Mouse (Mus musculus): Measurements from ENCODE around the gene Cabp2. TPM values are rescaled to one million over a fixed set of nuclear protein-coding genes. Genes with fewer than 3 reads are reported as not detected.

Gene Cabp2
- polyA plus RNA-seq, 1 experiment from 2014 or later: not detected

DNA sequence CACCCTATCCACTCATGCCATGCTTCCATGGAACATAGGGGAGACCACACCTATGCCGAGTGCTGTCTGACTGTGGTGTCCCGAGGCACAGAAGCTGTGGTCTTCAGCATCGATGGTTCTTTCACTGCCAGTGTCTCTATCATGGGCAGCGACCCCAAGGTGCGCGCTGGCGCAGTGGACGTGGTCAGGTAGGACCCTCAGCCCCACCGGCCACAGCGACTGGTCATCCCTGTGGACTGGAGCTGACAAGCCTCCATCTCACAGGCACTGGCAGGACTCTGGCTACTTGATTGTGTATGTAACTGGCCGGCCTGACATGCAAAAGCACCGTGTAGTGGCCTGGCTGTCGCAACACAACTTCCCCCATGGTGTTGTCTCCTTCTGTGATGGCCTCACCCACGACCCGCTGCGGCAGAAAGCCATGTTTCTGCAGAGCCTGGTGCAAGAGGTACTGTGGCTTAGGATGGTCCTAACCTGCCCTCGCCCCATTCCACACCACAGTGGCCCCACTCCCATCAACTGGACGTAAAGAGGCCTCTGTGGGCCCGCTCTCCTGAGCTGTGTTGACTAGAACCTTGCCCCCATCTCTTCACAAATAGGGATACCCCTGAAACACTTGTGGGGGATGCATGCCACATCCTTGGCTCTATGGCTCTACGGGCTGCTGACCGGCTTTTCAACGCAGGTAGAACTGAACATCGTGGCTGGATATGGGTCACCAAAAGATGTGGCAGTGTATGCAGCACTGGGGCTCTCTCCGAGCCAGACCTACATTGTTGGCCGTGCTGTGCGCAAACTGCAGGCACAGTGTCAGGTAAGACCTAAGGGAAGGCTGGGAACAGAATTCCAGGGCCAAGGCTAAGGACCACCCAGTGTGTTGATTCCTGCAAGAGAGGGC, 30.9 kb downstream of the Cabp2 start:
- Histone ChIP-seq H3K27ac (no peak overlapping the region), H3K4me3 (no peak overlapping the region), H3K9ac (no peak overlapping the region), H3K4me2 (replicated peaks) (no peak overlapping the region), H3K27me3 (replicated peaks) (no peaks in the 10 kb centered on the region), H3K4me1 (no peaks in the 10 kb centered on the region), H3K9me3 (no peaks in the 10 kb centered on the region), H3K36me3 (peaks cover 65% of the 10 kb centered on the region)
- no peak for ATAC-seq (ENCODE audit: low FRiP score, low read depth)
- WGBS: 95% methylated on average over 26 of the region's 26 CpGs

DNA sequence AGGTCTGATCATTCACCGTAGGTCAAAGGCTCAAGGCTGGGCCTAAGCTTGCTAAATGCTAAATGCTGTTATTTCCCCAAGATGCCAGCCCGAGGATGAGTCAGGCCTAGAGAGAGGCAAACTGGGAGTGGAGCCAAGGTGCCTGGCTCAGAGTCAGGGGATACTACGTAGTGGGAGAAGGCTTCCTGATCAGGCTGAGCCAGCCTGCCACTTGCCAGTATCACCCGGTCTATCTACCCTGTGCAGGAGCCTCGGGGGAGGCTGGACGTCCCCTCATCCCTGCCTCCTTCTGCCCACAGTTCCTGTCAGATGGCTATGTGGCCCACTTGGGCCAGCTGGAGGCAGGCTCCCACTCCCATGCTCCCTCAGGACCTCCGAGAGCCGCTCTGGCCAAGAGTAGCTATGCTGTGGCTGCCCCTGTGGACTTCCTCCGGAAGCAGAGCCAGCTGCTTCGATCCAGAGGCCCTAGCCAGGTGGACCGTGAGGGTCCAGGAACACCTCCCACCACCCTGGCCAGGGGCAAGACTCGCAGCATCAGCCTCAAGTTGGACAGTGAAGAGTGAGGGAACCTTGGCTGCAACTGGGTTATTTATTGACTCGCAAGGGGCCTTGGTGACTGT, 31.9 kb downstream of the Cabp2 start:
- Histone ChIP-seq H3K27ac (no peak overlapping the region), H3K4me1 (no peaks in the 10 kb centered on the region), H3K27me3 (replicated peaks) (no peaks in the 10 kb centered on the region), H3K4me3 (no peak overlapping the region), H3K9me3 (no peaks in the 10 kb centered on the region), H3K4me2 (replicated peaks) (no peak overlapping the region), H3K36me3 (peaks cover 70% of the 10 kb centered on the region), H3K9ac (no peak overlapping the region)
- ATAC-seq (ENCODE audit: low FRiP score, low read depth): no peak
- WGBS: 87% methylated on average over 13 of the region's 13 CpGs

DNA sequence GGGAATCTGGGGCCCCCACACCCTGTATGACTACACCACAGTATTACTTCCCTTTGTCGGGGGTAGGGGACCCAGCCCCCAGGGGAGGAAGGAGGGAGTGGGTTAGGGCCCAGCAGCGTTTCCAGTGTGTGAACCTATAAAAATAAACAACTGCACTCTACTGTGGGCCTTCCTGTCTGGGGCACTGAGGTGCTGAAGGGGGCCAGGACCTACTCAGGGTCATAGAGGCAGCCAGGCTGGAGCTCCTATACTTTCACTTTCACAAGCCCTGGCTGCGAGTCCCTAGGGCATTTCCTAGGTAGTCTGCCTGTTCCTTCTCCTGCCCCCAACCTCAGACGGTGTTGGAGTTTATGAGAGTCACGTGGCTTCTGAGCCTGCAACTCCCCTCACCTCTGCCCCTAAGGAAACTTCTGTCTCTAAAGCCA, 32.4 kb downstream of the Cabp2 start:
- Histone ChIP-seq H3K36me3 (peaks cover 70% of the 10 kb centered on the region), H3K27me3 (replicated peaks) (no peaks in the 10 kb centered on the region), H3K27ac (no peak overlapping the region), H3K4me1 (no peaks in the 10 kb centered on the region), H3K4me3 (no peak overlapping the region), H3K9ac (no peak overlapping the region), H3K9me3 (no peaks in the 10 kb centered on the region), H3K4me2 (replicated peaks) (no peak overlapping the region)
- no peak for ATAC-seq (ENCODE audit: low FRiP score, low read depth)
- 60% methylated on average over 5 of the region's 5 CpGs for WGBS

DNA sequence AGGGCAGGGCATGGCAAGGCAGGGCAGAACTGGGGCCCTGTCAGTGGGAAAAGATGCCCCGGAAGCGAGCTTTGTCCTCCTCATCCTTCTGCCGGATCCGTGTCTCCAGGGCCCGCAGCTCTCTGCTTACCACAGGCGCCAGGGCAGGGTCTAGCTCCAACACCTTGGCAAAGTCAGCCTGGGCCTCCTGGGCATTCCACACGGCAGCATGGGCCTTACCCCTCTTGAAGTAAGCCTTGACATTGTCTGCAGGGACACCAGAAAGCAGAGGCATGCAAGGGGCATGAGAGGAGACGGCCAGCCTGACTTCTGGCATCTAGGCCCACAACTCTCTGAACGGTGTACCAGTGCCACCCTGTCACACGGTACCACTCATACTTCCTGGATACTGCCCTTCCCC, 33.2 kb downstream of the Cabp2 start:
- no peak for ATAC-seq (ENCODE audit: low FRiP score, low read depth)
- Histone ChIP-seq H3K27me3 (replicated peaks) (no peaks in the 10 kb centered on the region), H3K36me3 (peaks cover 68% of the 10 kb centered on the region), H3K4me1 (no peaks in the 10 kb centered on the region), H3K9me3 (no peaks in the 10 kb centered on the region), H3K4me2 (replicated peaks) (no peak overlapping the region), H3K9ac (no peak overlapping the region), H3K27ac (no peak overlapping the region), H3K4me3 (no peak overlapping the region)
- 91% methylated on average over 10 of the region's 10 CpGs for WGBS

DNA sequence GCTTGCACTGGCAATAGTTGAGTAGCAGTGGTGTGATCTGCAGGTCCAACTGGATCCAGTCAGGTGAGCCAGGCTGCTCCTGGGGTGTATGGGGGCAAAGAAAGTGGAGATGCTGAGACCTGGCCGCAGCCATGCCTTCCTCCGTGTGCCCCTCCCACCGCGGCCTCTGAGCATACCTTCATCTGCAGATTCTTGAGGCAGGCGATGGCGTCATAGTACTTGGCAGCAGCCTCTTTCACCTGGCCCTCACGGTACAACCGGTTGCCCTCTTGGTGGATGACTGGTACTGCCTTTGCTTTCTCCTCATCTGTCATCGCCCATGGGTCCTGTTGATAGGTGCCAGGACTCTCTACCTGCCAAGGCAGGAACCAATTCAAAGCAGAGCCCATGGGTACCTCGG, 33.8 kb downstream of the Cabp2 start:
- no peak for ATAC-seq (ENCODE audit: low FRiP score, low read depth)
- peaks cover 66% of the 10 kb centered on the region for H3K36me3 ChIP-seq

DNA sequence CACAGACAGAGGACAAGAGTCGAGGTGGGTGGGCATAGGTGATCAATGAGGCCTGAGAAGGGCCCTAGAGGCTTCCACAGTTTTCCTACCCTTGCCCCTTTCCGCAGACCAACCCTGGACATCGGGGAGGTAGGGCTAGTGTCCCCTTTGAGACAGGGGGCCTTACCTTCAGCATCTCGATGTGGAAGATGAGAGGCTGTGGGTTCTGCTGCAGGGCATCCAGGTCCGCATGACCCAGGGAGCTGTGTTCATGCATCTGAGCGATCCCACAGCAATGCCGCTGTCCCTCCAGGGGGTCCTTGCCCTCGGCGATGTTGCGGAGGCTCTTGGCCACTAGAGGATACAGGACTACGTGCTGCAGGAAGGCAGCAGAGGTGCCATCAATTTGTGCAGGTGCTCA, 34.4 kb downstream of the Cabp2 start:
- Histone ChIP-seq H3K9me3 (no peaks in the 10 kb centered on the region), H3K4me3 (no peak overlapping the region), H3K36me3 (peaks cover 61% of the 10 kb centered on the region), H3K27ac (no peak overlapping the region), H3K4me1 (peaks cover 5% of the 10 kb centered on the region; the same call in 1 of the 2 replicates), H3K27me3 (replicated peaks) (no peaks in the 10 kb centered on the region), H3K4me2 (replicated peaks) (no peak overlapping the region), H3K9ac (no peak overlapping the region)
- ATAC-seq (ENCODE audit: low FRiP score, low read depth): no peak
- WGBS: 84% methylated on average over 11 of the region's 11 CpGs

More for the DNA sequence above, 33.8 kb downstream of the Cabp2 start:
- Histone ChIP-seq H3K4me3 (no peak overlapping the region), H3K9ac (no peak overlapping the region), H3K4me2 (replicated peaks) (no peak overlapping the region), H3K27me3 (replicated peaks) (no peaks in the 10 kb centered on the region), H3K9me3 (no peaks in the 10 kb centered on the region), H3K4me1 (no peaks in the 10 kb centered on the region), H3K27ac (no peak overlapping the region)
- WGBS: 95% methylated on average over 10 of the region's 10 CpGs

GRCm38 (mm10) chr19:4117006-4117405, 35.6 kb downstream of the Cabp2 start:
- peaks cover 5% of the 10 kb centered on the region; the same call in 1 of the 2 replicates for H3K4me1 ChIP-seq
- no peaks in the 10 kb centered on the region for H3K27me3 ChIP-seq (replicated peaks)
- H3K4me2 ChIP-seq (replicated peaks): no peak overlapping the region
- H3K4me3 ChIP-seq: no peak overlapping the region
- H3K9me3 ChIP-seq: no peaks in the 10 kb centered on the region
- ATAC-seq (ENCODE audit: low FRiP score, low read depth): no peak
- 95% methylated on average over 7 of the region's 7 CpGs for WGBS
- H3K27ac ChIP-seq: no peak overlapping the region
- peak overlapping the region; percentile 8; the same call in 1 of the 2 replicates for H3K9ac ChIP-seq
- H3K36me3 ChIP-seq: peaks cover 57% of the 10 kb centered on the region

- H3K4me1 ChIP-seq: peaks cover 5% of the 10 kb centered on the region; the same call in 1 of the 2 replicates
- H3K27ac ChIP-seq: no peak overlapping the region
- H3K9me3 ChIP-seq: no peaks in the 10 kb centered on the region
- no peak overlapping the region for H3K4me2 ChIP-seq (replicated peaks)
- no peak overlapping the region for H3K9ac ChIP-seq
- H3K36me3 ChIP-seq: peaks cover 43% of the 10 kb centered on the region
- no peak overlapping the region for H3K4me3 ChIP-seq
- no peak for ATAC-seq (ENCODE audit: low FRiP score, low read depth)
- 94% methylated on average over 2 of the region's 2 CpGs for WGBS
- H3K27me3 ChIP-seq (replicated peaks): no peaks in the 10 kb centered on the region
These were observed 37.0 kb downstream of the Cabp2 start for GRCm38 (mm10) chr19:4118350-4118749.

- no peak for ATAC-seq (ENCODE audit: low FRiP score, low read depth)
- 94% methylated on average over 6 of the region's 6 CpGs for WGBS
- H3K36me3 ChIP-seq: peaks cover 28% of the 10 kb centered on the region
- H3K4me2 ChIP-seq (replicated peaks): peak overlapping the region; percentile 52
- H3K27ac ChIP-seq: no peak overlapping the region
- peaks cover 5% of the 10 kb centered on the region; the same call in 1 of the 2 replicates for H3K4me1 ChIP-seq
- H3K4me3 ChIP-seq: no peak overlapping the region
- no peaks in the 10 kb centered on the region for H3K27me3 ChIP-seq (replicated peaks)
- H3K9ac ChIP-seq: no peak overlapping the region
- no peaks in the 10 kb centered on the region for H3K9me3 ChIP-seq
These were observed 38.5 kb downstream of the Cabp2 start for GRCm38 (mm10) chr19:4119716-4120487.

DNA sequence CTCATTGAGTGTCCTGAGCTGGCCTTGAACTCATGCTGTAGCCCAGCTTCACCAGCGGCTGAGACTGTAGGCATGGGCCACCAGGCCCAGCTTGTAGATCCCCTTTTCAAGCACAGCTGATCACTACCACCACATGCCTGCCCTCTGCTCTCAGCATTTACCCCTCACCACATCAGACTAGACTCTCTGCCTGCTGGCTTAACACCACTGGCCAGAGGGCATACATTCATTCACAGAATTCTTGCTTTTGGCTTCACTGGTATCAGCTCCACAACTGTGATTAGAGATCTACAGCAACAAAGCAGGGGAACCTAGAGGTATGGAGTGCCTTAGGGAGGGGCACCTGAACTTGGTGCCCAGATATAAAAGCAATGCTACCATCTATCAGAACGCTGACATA, 39.1 kb downstream of the Cabp2 start:
- Histone ChIP-seq H3K27ac (no peak overlapping the region), H3K9me3 (no peaks in the 10 kb centered on the region), H3K9ac (no peak overlapping the region), H3K4me2 (replicated peaks) (peak overlapping the region; percentile 52), H3K27me3 (replicated peaks) (no peaks in the 10 kb centered on the region), H3K4me1 (peaks cover 5% of the 10 kb centered on the region; the same call in 1 of the 2 replicates), H3K36me3 (peaks cover 22% of the 10 kb centered on the region), H3K4me3 (no peak overlapping the region)
- 94% methylated on average over 2 of the region's 2 CpGs for WGBS
- no peak for ATAC-seq (ENCODE audit: low FRiP score, low read depth)

- Histone ChIP-seq H3K36me3 (peaks cover 15% of the 10 kb centered on the region), H3K4me3 (peak overlapping the region; percentile 40), H3K27ac (no peak overlapping the region), H3K9ac (peak overlapping the region; percentile 44; the same call in 1 of the 2 replicates), H3K27me3 (replicated peaks) (no peaks in the 10 kb centered on the region), H3K9me3 (no peaks in the 10 kb centered on the region), H3K4me2 (replicated peaks) (peak overlapping the region; percentile 52), H3K4me1 (peaks cover 5% of the 10 kb centered on the region; the same call in 1 of the 2 replicates)
- peak; percentile 75 for ATAC-seq (ENCODE audit: low FRiP score, low read depth)
- WGBS: 3% methylated on average over 38 of the region's 38 CpGs
These were observed 39.9 kb downstream of the Cabp2 start for GRCm38 (mm10) chr19:4121097-4121805.

All from neural tube, embryonic 12.5 days (tissue).